Mouse (Mus musculus) lung, embryonic 14.5 days (tissue): Measurements from ENCODE around the gene Sipa1l2. TPM values are rescaled to one million over a fixed set of nuclear protein-coding genes. Genes with fewer than 3 reads are reported as not detected.

Experiments used
- ATAC-seq: fragments of 200-750 bp; cut with Nextera tagmentation; 2 replicates; pipeline ENCODE4 v1.8.0; 2017; ENCODE audit warnings: mild to moderate bottlenecking, moderate TSS enrichment, moderate library complexity; ENCODE audit not compliant: insufficient read depth
- DNase-seq: peaks from one replicate; pipeline ENCODE4 v3.0.0-alpha.2; 2015
- H3K27ac ChIP-seq: fragments of 300-500 bp; sonication (generic); 2 replicates; pipeline ENCODE4 v1.5.1; 2014; ENCODE audit warnings: low read depth, mild to moderate bottlenecking, moderate library complexity
- H3K27me3 ChIP-seq: fragments of 300-500 bp; sonication (generic); 2 replicates; pipeline ENCODE4 v1.6.1; 2014; ENCODE audit warnings: low read length, control low read depth; ENCODE audit not compliant: insufficient read depth
- H3K36me3 ChIP-seq: fragments of 300-500 bp; sonication (generic); 2 replicates; pipeline ENCODE4 v1.6.1; 2014; ENCODE audit warnings: control low read depth; ENCODE audit not compliant: insufficient read depth
- H3K4me1 ChIP-seq: fragments of 300-500 bp; sonication (generic); 2 replicates; pipeline ENCODE4 v1.6.1; 2014; ENCODE audit warnings: antibody characterized with exemption, control low read depth; ENCODE audit not compliant: insufficient read depth
- H3K4me2 ChIP-seq: fragments of 300-500 bp; sonication (generic); 2 replicates; pipeline ENCODE4 v1.6.1; 2014; ENCODE audit warnings: mild to moderate bottlenecking
- H3K4me3 ChIP-seq: fragments of 300-500 bp; sonication (generic); 2 replicates; pipeline ENCODE4 v1.5.1; 2014; ENCODE audit warnings: low read depth, low read length
- H3K9ac ChIP-seq: fragments of 300-500 bp; sonication (generic); 2 replicates; pipeline ENCODE4 v1.6.1; 2014
- H3K9me3 ChIP-seq: fragments of 300-500 bp; sonication (generic); 2 replicates; pipeline ENCODE4 v1.6.1; 2016; ENCODE audit warnings: low read depth, low read length, control low read depth
- CTCF ChIP-seq: IDR thresholded peaks from 2 replicates; pipeline ENCODE4 v1.5.1; 2016; ENCODE audit warnings: antibody characterized with exemption, low read depth
- WGBS: fragments of 180-500 bp; shearing (Covaris S2); extraction: QIAGEN DNeasy Blood & Tissue Kit; methylation state at CpG from one replicate; pipeline ENCODE4 v1.1.7; 2014; 5-methylcytosine and 5-hydroxymethylcytosine counted together
- polyA plus RNA-seq: library from polyadenylated mRNA; unstranded; fragments of >200 nt; fragmentation: Nextera tagmentation; extraction: Ambion mirVana; gene quantifications from 2 replicates; pipeline ENCODE4 v1.2.1, GENCODE M21; 2014

Gene Sipa1l2
- polyA plus RNA-seq, 1 experiment from 2014 or later = 14.2 TPM

GRCm38 (mm10) chr8:125375659-125376447 is 193.8 kb downstream of the Sipa1l2 start:
- Histone ChIP-seq H3K36me3 (no peaks in the 10 kb centered on the region), H3K9ac (no peak overlapping the region), H3K4me3 (no peak overlapping the region), H3K27me3 (no peaks in the 10 kb centered on the region), H3K4me1 (no peaks in the 10 kb centered on the region), H3K4me2 (no peak overlapping the region), H3K27ac (no peak overlapping the region), H3K9me3 (no peaks in the 10 kb centered on the region)
- DNase-seq = no peak
- no peak for ATAC-seq
- WGBS = 67% methylated on average over 8 of the region's 8 CpGs
- no peak for TF ChIP-seq CTCF

DNA sequence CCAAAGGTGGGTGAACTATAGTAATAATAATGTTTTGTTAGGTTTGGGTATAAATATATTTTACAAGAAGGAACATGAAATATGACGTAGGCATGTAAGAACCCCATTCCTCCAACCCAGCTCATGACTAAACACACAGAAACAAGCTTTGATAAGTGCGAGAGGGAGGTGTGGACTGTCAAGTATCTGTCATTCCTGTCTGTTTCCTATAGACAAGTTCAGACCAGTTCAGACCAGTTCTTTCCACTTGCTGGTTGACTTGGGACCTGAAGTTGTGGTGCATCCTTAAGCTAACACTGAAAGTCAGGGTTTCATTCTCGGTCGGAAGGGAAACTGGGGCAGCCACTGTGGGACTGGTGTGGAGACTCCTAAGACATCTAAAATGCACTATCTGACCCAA is 197.0 kb downstream of the Sipa1l2 start:
- no peak for TF ChIP-seq CTCF
- H3K4me3 ChIP-seq = no peak overlapping the region
- H3K27me3 ChIP-seq = no peaks in the 10 kb centered on the region
- no peaks in the 10 kb centered on the region for H3K36me3 ChIP-seq
- H3K27ac ChIP-seq = no peak overlapping the region
- 80% methylated on average over 4 of the region's 4 CpGs for WGBS
- no peaks in the 10 kb centered on the region for H3K9me3 ChIP-seq
- H3K4me1 ChIP-seq = peaks cover 10% of the 10 kb centered on the region
- DNase-seq (no peak), ATAC-seq (no peak)
- no peak overlapping the region for H3K9ac ChIP-seq
- no peak overlapping the region for H3K4me2 ChIP-seq

- H3K4me2 ChIP-seq = 0 out of 2 replicates have a peak overlapping the region, but pooled peaks have one; percentile 8
- no peak for TF ChIP-seq CTCF
- H3K9ac ChIP-seq = no peak overlapping the region
- no peaks in the 10 kb centered on the region for H3K9me3 ChIP-seq
- H3K27ac ChIP-seq = peak overlapping the region; percentile 83
- peak; percentile 73 for DNase-seq
- peak; percentile 58; the same call in 1 of the 2 replicates for ATAC-seq
- H3K27me3 ChIP-seq = no peaks in the 10 kb centered on the region
- 50% methylated on average over 8 of the region's 8 CpGs for WGBS
- no peaks in the 10 kb centered on the region for H3K36me3 ChIP-seq
- peaks cover 10% of the 10 kb centered on the region for H3K4me1 ChIP-seq
- H3K4me3 ChIP-seq = no peak overlapping the region
Measured at GRCm38 (mm10) chr8:125369491-125370236, 199.9 kb downstream of the Sipa1l2 start.

DNA sequence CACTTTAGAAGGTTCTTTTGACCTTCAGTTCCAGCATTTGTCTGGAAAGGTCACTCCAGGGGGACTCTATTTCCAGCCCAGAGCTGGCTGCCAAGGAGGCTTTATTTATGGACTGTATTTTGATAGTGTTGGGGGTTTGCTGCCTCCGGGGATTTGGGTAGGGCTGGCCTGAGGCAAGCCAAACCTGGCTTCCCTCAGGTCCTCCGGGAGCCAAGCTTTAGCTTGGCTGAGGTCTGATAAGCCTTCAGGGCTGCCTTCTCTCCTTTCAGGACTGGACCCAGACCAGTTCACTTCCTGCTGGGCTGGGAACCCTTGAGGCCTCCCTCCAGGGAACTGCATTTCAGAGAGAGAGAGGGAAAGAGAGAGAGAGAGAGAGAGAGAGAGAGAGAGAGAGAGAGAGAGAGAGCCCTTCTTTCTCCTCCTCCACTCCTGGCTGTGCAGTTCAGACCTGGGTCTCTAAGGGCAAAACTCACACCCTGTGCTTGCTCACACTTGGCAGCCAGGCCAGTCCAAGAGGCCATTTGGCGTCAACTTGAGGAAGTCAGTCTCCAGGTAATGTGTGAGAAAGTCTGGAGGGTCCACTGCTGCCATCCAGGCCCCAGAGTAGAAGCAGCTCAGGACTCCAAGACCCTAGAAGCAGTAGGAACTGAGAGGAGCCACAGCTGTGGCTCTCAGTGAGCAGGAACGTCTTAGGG is 201.1 kb downstream of the Sipa1l2 start:
- H3K4me3 ChIP-seq = no peak overlapping the region
- 0 out of 2 replicates have a peak overlapping the region, but pooled peaks have one; percentile 2 for H3K27ac ChIP-seq
- no peak overlapping the region for H3K4me2 ChIP-seq
- ATAC-seq (no peak), DNase-seq (peak; percentile 15)
- WGBS = 31% methylated on average over 4 of the region's 4 CpGs
- no peaks in the 10 kb centered on the region for H3K36me3 ChIP-seq
- no peak overlapping the region for H3K9ac ChIP-seq
- no peaks in the 10 kb centered on the region for H3K27me3 ChIP-seq
- no peak for TF ChIP-seq CTCF
- H3K9me3 ChIP-seq = no peaks in the 10 kb centered on the region
- H3K4me1 ChIP-seq = peaks cover 10% of the 10 kb centered on the region

Other genes with a start within 250 kb of the Sipa1l2 start
- gene Map10, start 100.0 kb upstream of the Sipa1l2 start, polyA plus RNA-seq = 7.6 and 8.1 TPM in 2 replicates
- gene Ntpcr, start 160.2 kb upstream of the Sipa1l2 start, polyA plus RNA-seq = 33.0 TPM in 2 replicates